ENCODE assay signal across 8 mouse cellular contexts in the genomic region with DNA sequence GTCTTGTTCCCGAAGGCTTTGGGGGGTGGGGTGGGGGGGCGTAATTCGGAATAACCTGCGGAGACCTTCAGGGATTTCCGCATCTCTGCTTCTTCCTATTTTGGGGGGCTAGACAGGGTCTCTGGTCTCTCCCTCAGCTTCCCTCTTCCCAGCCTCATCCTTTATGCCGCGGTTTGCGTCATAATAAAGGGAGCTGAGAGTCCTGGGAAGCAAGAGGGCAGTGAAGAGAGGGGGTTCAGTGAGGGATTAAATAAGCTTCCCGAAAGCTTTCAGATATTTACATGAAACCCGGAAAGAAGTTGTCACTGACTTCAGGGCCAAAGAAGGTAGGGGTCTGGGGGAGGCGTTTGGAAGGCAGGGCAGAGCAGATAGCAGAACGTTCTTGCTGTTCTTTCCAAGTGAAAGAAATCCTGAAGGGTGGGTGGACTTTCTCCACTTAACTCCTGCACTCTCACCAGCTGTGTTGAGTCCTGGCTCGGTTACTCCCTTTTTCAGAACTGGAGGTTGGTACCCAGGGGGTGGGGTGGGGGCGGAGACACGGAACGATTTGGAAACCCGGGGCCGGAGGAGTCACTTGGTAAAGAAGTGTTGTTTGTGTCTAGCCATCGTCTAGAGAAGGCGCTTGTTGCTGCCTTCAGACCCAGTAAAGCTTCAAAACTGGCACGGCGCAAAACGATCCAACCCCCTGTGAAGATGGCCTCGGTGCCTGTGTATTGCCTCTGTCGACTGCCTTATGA. TPM values are rescaled to one million over a fixed set of nuclear protein-coding genes. Genes with fewer than 3 reads are reported as not detected.
DNase-seq lines count a peak whose midpoint lies in the region; ATAC-seq and TF ChIP-seq lines count a peak whose summit lies in the region.

No protein-coding gene starts in this region.

- no peaks in the 10 kb centered on the region; the same call in 1 of the 2 replicates for H3K4me1 ChIP-seq in forebrain, embryonic 16.5 days (replicated peaks; ENCODE audit: control insufficient read depth, insufficient read depth, low read length)
- H3K4me1 ChIP-seq in intestine, embryonic 15.5 days (replicated peaks), result no peaks in the 10 kb centered on the region
- H3K4me1 ChIP-seq in liver, embryonic 14.5 days (replicated peaks; ENCODE audit: control insufficient read depth in 2 of 2, insufficient read depth in 2 of 2, low read length in 1 of 2), result peaks cover 0 to 19% of the 10 kb centered on the region in 2 experiments; a peak in 3 of 4 replicates

- peak overlapping the region; percentile 95 for H3K27ac ChIP-seq in forebrain, embryonic 16.5 days (ENCODE audit: low read length)
- H3K27ac ChIP-seq in intestine, embryonic 15.5 days, result 0 out of 2 replicates have a peak overlapping the region, but pooled peaks have one; percentile 98
- H3K27ac ChIP-seq in liver, embryonic 14.5 days, result no peak overlapping the region

- peak overlapping the region; percentile 69 for H3K4me3 ChIP-seq in forebrain, embryonic 16.5 days (replicated peaks; ENCODE audit: low read length)
- H3K4me3 ChIP-seq in intestine, embryonic 15.5 days (replicated peaks), result peak overlapping the region; percentile 54
- peak overlapping the region; percentile 64 to 74 for H3K4me3 ChIP-seq in liver, embryonic 14.5 days (ENCODE audit: insufficient read depth in 1 of 2, low read depth in 2 of 2, low read length in 2 of 2)

- DNase-seq in spleen, postnatal 4 days (ENCODE audit: low spot score in 2 of 2), result peak; percentile 41 to 65
- DNase-seq in spleen, postnatal 14 days (ENCODE audit: low spot score in 2 of 2), result no peak
- DNase-seq in cerebellum, adult 18-20 months, result peak; percentile 11 to 13
- no peak for DNase-seq in liver, embryonic 14.5 days (ENCODE audit: low read depth in 3 of 3, low spot score in 3 of 3)
- DNase-seq in neural tube, embryonic 10.5 days (ENCODE audit: extremely low spot score, low spot score), result peak; percentile 30
- peak; percentile 10 for DNase-seq in yolk sac, embryonic 10.5 days (ENCODE audit: low spot score)

- no peaks in the 10 kb centered on the region for H3K9me3 ChIP-seq in forebrain, embryonic 16.5 days (ENCODE audit: control insufficient read depth, low read length)
- H3K9me3 ChIP-seq in intestine, embryonic 15.5 days, result no peaks in the 10 kb centered on the region
- H3K9me3 ChIP-seq in liver, embryonic 14.5 days (ENCODE audit: control insufficient read depth, low read length), result no peaks in the 10 kb centered on the region

- ATAC-seq in forebrain, embryonic 16.5 days, result no peak
- no peak for ATAC-seq in intestine, embryonic 15.5 days
- ATAC-seq in liver, embryonic 14.5 days (ENCODE audit: insufficient read depth), result no peak

- 15% methylated on average over 25 of the region's 25 CpGs for WGBS in forebrain, embryonic 16.5 days
- WGBS in intestine, embryonic 15.5 days, result 27% methylated on average over 25 of the region's 25 CpGs
- WGBS in liver, embryonic 14.5 days (ENCODE audit: insufficient replicate concordance), result 17% methylated on average over 25 of the region's 25 CpGs

- no peaks in the 10 kb centered on the region for H3K27me3 ChIP-seq in forebrain, embryonic 16.5 days (replicated peaks; ENCODE audit: control insufficient read depth, insufficient read depth, low read length)
- H3K27me3 ChIP-seq in intestine, embryonic 15.5 days (replicated peaks), result no peaks in the 10 kb centered on the region
- H3K27me3 ChIP-seq in liver, embryonic 14.5 days (ENCODE audit: control insufficient read depth, insufficient read depth, low read length), result no peaks in the 10 kb centered on the region

- no peaks in the 10 kb centered on the region for H3K36me3 ChIP-seq in forebrain, embryonic 16.5 days (ENCODE audit: control insufficient read depth, insufficient read depth)
- H3K36me3 ChIP-seq in intestine, embryonic 15.5 days, result no peaks in the 10 kb centered on the region
- H3K36me3 ChIP-seq in liver, embryonic 14.5 days (replicated peaks; ENCODE audit: control insufficient read depth, insufficient read depth, low read depth), result no peaks in the 10 kb centered on the region

- peak overlapping the region; percentile 64 for H3K4me2 ChIP-seq in forebrain, embryonic 16.5 days (ENCODE audit: low read length)
- H3K4me2 ChIP-seq in intestine, embryonic 15.5 days (replicated peaks), result peak overlapping the region; percentile 63
- H3K4me2 ChIP-seq in liver, embryonic 14.5 days (ENCODE audit: low read depth), result peak overlapping the region; percentile 93

- no peak for TF ChIP-seq CTCF in liver, embryonic 14.5 days (IDR thresholded peaks at IDR 0.05; ENCODE audit: low read depth)

- TF ChIP-seq EP300 in liver, embryonic 14.5 days (IDR thresholded peaks at IDR 0.05; ENCODE audit: low read depth), result no peak

- H3K9ac ChIP-seq in forebrain, embryonic 16.5 days (replicated peaks; ENCODE audit: low read depth, low read length), result peak overlapping the region; percentile 72
- H3K9ac ChIP-seq in intestine, embryonic 15.5 days, result peak overlapping the region; percentile 65
- H3K9ac ChIP-seq in liver, embryonic 14.5 days (replicated peaks), result peak overlapping the region; percentile 82

RNA-seq across cellular contexts. Expression of a gene that starts 1.5 kb away (rescaled TPM):
- polyA plus RNA-seq in forebrain, embryonic 16.5 days (2015; fragmentation: Nextera tagmentation; extraction: Ambion mirVana), result 24.5 and 28.0 TPM in 2 replicates
- 14.7 and 15.0 TPM in 2 replicates for polyA plus RNA-seq in intestine, embryonic 15.5 days (2015; fragmentation: Nextera tagmentation; extraction: Ambion mirVana)
- polyA plus RNA-seq in liver, embryonic 14.5 days (2012; rRNA removed), result 3.5 and 4.4 TPM in 2 replicates
- polyA plus RNA-seq in liver, embryonic 14.5 days (2014; fragmentation: Nextera tagmentation; extraction: Ambion mirVana), result 5.0 and 6.5 TPM in 2 replicates

Comparison
In these comparisons a context has a peak if more than half of its experiments do, and no peak if none do; other contexts are left out.
1. DNase-seq: peak in spleen, postnatal 4 days (2 of 2), cerebellum, adult 18-20 months (2 of 2), neural tube, embryonic 10.5 days (single experiment) and yolk sac, embryonic 10.5 days (single experiment); none in spleen, postnatal 14 days (0 of 2) and liver, embryonic 14.5 days (0 of 3).
2. Peak in every context shown above with its lines, with median percentiles within 50 percentile points of each other: H3K4me2 ChIP-seq, H3K4me3 ChIP-seq and H3K9ac ChIP-seq.